Mouse (Mus musculus) heart, embryonic 16.5 days (tissue): ENCODE measurements around the gene Kirrel3. TPM values are rescaled to one million over a fixed set of nuclear protein-coding genes. Genes with fewer than 3 reads are reported as not detected.

Experiments
- ATAC-seq: fragments of 200-750 bp; cut with Nextera tagmentation; replicated peaks from 2 replicates; pipeline ENCODE4 v1.8.0; 2017; ENCODE audit warnings: moderate number of reproducible peaks; ENCODE audit not compliant: insufficient read depth, low FRiP score; ENCODE audit errors: extremely low read depth
- H3K27ac ChIP-seq: fragments of 300-500 bp; sonication (generic); 2 replicates; pipeline ENCODE4 v1.5.1; 2014; ENCODE audit warnings: mild to moderate bottlenecking, low read length, control low read depth, moderate library complexity
- H3K27me3 ChIP-seq: fragments of 300-500 bp; sonication (generic); 2 replicates; pipeline ENCODE4 v1.6.1; 2014; ENCODE audit warnings: low read length, mixed read lengths; ENCODE audit not compliant: control insufficient read depth, insufficient read depth
- H3K36me3 ChIP-seq: fragments of 300-500 bp; sonication (generic); 2 replicates; pipeline ENCODE4 v1.6.1; 2014; ENCODE audit not compliant: control insufficient read depth, insufficient read depth
- H3K4me1 ChIP-seq: fragments of 300-500 bp; sonication (generic); 2 replicates; pipeline ENCODE4 v1.6.1; 2014; ENCODE audit warnings: low read length, mixed read lengths; ENCODE audit not compliant: control insufficient read depth, insufficient read depth
- H3K4me2 ChIP-seq: fragments of 300-500 bp; sonication (generic); 2 replicates; pipeline ENCODE4 v1.6.1; 2014; ENCODE audit warnings: low read depth, mild to moderate bottlenecking, control low read depth, low read length
- H3K4me3 ChIP-seq: fragments of 300-500 bp; sonication (generic); 2 replicates; pipeline ENCODE4 v1.5.1; 2014; ENCODE audit warnings: mild to moderate bottlenecking, control low read depth, low read length
- H3K9ac ChIP-seq: fragments of 300-500 bp; sonication (generic); 2 replicates; pipeline ENCODE4 v1.6.1; 2014; ENCODE audit warnings: low read length, control low read depth
- H3K9me3 ChIP-seq: fragments of 300-500 bp; sonication (generic); replicated peaks from 2 replicates; pipeline ENCODE4 v1.6.1; 2016; ENCODE audit warnings: low read length; ENCODE audit not compliant: control insufficient read depth
- WGBS: fragments of 180-500 bp; shearing (Covaris S2); extraction: QIAGEN DNeasy Blood & Tissue Kit; methylation state at CpG from one replicate; pipeline ENCODE4 v1.1.7; 2014; 5-methylcytosine and 5-hydroxymethylcytosine counted together
- polyA plus RNA-seq: library from polyadenylated mRNA; unstranded; fragments of >200 nt; fragmentation: Nextera tagmentation; extraction: Ambion mirVana; gene quantifications from 2 replicates; pipeline ENCODE4 v1.2.1, GENCODE M21; 2015

Kirrel3 gene
- polyA plus RNA-seq, 1 experiment from 2014 or later: 1.6 TPM

DNA sequence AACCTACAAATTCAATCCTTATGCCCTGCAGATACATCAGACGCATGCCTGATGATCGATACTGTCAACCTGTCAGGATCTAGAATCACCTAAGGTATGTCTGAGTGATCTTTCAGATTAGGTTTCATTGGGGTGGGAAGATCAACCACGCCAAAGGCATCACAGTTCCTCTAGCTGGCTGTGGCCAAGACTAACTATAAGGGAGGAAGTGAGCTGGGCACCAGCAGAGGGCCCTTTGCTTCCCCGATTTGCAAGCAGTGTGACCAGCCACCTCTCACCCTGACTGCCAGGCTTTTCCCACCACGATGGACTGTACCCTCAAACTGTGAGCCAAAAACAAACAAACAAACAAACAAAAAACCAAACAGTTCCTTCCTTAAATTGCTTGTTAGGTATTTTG lies 574.2 kb downstream of the Kirrel3 start:
- no peak for ATAC-seq
- H3K36me3 ChIP-seq: no peaks in the 10 kb centered on the region
- peaks cover 15% of the 10 kb centered on the region for H3K4me1 ChIP-seq
- no peaks in the 10 kb centered on the region for H3K9me3 ChIP-seq
- H3K4me2 ChIP-seq: no peak overlapping the region
- H3K4me3 ChIP-seq: no peak overlapping the region
- H3K27ac ChIP-seq: no peak overlapping the region
- H3K9ac ChIP-seq: no peak overlapping the region
- WGBS: 85% methylated on average over 5 of the region's 5 CpGs
- H3K27me3 ChIP-seq: no peaks in the 10 kb centered on the region

DNA sequence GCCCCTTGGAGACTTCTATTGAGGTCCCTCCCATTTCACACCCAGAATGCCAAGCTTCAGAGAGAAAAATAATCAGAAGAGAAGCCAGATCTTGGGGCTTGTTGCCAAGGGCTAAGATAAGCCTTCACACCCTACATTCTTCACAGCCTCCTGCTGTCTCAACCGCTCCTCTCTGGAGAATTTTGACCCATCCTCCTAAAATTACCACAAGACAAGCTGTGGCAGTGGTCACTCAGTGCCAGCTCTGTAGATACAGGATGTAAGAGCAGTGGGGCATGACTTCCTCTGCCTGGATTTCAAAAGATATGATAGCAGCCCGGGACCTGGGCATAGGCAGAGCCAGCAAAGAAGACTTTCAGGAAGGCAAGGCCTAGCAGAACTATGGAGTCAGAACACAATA lies 575.8 kb downstream of the Kirrel3 start:
- no peaks in the 10 kb centered on the region for H3K27me3 ChIP-seq
- WGBS: 53% methylated on average over 2 of the region's 2 CpGs
- no peak for ATAC-seq
- peaks cover 15% of the 10 kb centered on the region for H3K4me1 ChIP-seq
- H3K4me3 ChIP-seq: no peak overlapping the region
- H3K4me2 ChIP-seq: no peak overlapping the region
- H3K27ac ChIP-seq: no peak overlapping the region
- no peaks in the 10 kb centered on the region for H3K36me3 ChIP-seq
- H3K9ac ChIP-seq: no peak overlapping the region
- H3K9me3 ChIP-seq: no peaks in the 10 kb centered on the region
